Mouse (Mus musculus) ES-Bruce4 (cell line): ENCODE measurements around the gene Vmn1r200. TPM values are rescaled to one million over a fixed set of nuclear protein-coding genes. Genes with fewer than 3 reads are reported as not detected.
"Not testable (repeated sequence)": the region's sequence is repeated elsewhere in the genome, so short reads cannot be mapped to it uniquely, and the experiment has no call there.

Experiments
- H3K27ac ChIP-seq: 2 replicates; pipeline ENCODE4 v1.5.1; 2012; ENCODE audit warnings: low read length, inconsistent platforms; ENCODE audit not compliant: insufficient read depth
- H3K27me3 ChIP-seq: 2 replicates; pipeline ENCODE4 v1.6.1; 2012; ENCODE audit warnings: mild to moderate bottlenecking, low read length, inconsistent platforms; ENCODE audit not compliant: control insufficient read depth, poor library complexity, insufficient read depth, severe bottlenecking
- H3K36me3 ChIP-seq: 2 replicates; pipeline ENCODE4 v1.6.1; 2012; ENCODE audit warnings: inconsistent platforms, mild to moderate bottlenecking, low read length, moderate library complexity; ENCODE audit not compliant: control insufficient read depth, poor library complexity, insufficient read depth, severe bottlenecking
- H3K4me1 ChIP-seq: one replicate; pipeline ENCODE4 v1.8.1; 2011; ENCODE audit warnings: low read length; ENCODE audit not compliant: control insufficient read depth, insufficient read depth
- H3K4me3 ChIP-seq: 2 replicates; pipeline ENCODE4 v1.5.1; 2011; ENCODE audit warnings: low read depth, mild to moderate bottlenecking, low read length
- H3K9ac ChIP-seq: 2 replicates; pipeline ENCODE4 v1.6.1; 2012; ENCODE audit warnings: low read depth, mild to moderate bottlenecking, inconsistent platforms; ENCODE audit not compliant: poor library complexity, severe bottlenecking
- H3K9me3 ChIP-seq: replicated peaks from 2 replicates; pipeline ENCODE4 v1.6.1; 2012; ENCODE audit warnings: mild to moderate bottlenecking, low read length, inconsistent platforms; ENCODE audit not compliant: control insufficient read depth, poor library complexity, insufficient read depth, severe bottlenecking
- CTCF ChIP-seq: IDR thresholded peaks from one replicate; pipeline ENCODE4 v1.8.1; 2011; ENCODE audit warnings: low read depth, low read length
- EP300 ChIP-seq: IDR thresholded peaks from 2 replicates; pipeline ENCODE4 v1.6.1; 2011; ENCODE audit warnings: low read depth, low read length; ENCODE audit not compliant: insufficient read depth
- POLR2A ChIP-seq: IDR thresholded peaks from one replicate; pipeline ENCODE4 v1.8.1; 2011; ENCODE audit warnings: low read length; ENCODE audit not compliant: insufficient read depth
- polyA plus RNA-seq: library from polyadenylated mRNA; stranded (reverse); fragments of >200 nt; gene quantifications from 2 replicates; pipeline ENCODE4 v1.2.4, GENCODE M21; 2011; ENCODE audit warnings: low read depth; ENCODE audit not compliant: missing spikeins, insufficient read depth, insufficient read length

The Vmn1r200 gene
- polyA plus RNA-seq, result not detected in 2 replicates

GRCm38 (mm10) chr13:22390073-22390472, at the start of gene Vmn1r200:
Gene Vmn1r200, plus strand, starts transcription at chr13:22390373.
- no peak for TF ChIP-seq POLR2A
- TF ChIP-seq CTCF, result no peak
- TF ChIP-seq EP300, result no peak
- Histone ChIP-seq H3K9me3 (no peaks in the 10 kb centered on the region), H3K27ac (no peak within 1 kb of the TSS), H3K4me1 (no peaks in the 10 kb centered on the region), H3K4me3 (no peak within 1 kb of the TSS), H3K27me3 (no peaks in the 10 kb centered on the region; the same call in 1 of the 2 replicates), H3K9ac (no peak within 1 kb of the TSS), H3K36me3 (no peaks in the 10 kb centered on the region)

DNA sequence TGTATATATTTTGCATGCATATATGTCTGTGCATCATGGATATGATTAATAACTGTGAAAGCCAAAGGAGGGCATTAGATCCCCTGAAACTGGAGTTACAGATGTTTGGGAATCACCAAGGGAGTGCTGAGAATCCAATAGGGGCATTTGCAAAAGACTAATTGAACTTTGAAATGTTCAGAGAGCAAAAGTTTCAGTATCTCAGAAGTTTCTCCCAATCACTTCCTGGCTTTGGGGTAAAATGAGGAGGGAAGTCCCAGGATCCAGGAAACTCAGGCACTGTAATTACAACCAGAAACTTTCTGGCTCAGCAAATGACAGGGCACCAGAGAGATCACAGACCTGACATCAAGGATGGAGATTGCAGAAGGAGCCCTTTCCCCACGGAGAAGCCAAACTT, 40.1 kb upstream of the Vmn1r200 start, which contains the start of gene Vmn1r198:
Gene Vmn1r198, plus strand, starts transcription at position 301 of the 400 bp plus-strand sequence.
- no peak for TF ChIP-seq POLR2A
- no peak for TF ChIP-seq CTCF
- no peak for TF ChIP-seq EP300
- Histone ChIP-seq H3K4me1 (no peaks in the 10 kb centered on the region), H3K4me3 (no peak within 1 kb of the TSS), H3K27me3 (no peaks in the 10 kb centered on the region), H3K27ac (no peak within 1 kb of the TSS), H3K9me3 (no peaks in the 10 kb centered on the region), H3K36me3 (no peaks in the 10 kb centered on the region), H3K9ac (no peak within 1 kb of the TSS)

DNA sequence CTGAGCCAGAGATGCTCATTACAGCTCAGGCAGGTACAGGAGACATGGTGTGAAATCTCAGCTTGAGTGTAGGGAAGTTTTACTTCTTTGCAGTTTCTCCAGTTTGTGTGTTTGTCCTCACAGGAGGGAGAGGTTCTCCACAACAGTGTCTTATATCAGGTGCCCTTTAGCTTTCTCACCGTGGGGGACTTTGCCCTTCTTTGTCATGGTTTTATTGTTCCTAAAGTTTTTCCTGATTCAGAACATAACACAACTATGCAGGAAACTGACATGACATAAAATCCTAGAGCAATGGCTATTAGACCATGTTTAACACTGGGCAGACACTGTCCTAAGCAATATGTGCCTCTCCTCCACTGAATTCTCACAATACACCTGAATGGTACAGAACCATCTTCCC, 39.4 kb upstream of the Vmn1r200 start:
- TF ChIP-seq EP300 (no peak), POLR2A (no peak), CTCF (no peak)
- Histone ChIP-seq H3K27ac (no peak overlapping the region), H3K9me3 (no peaks in the 10 kb centered on the region), H3K36me3 (no peaks in the 10 kb centered on the region), H3K4me1 (no peaks in the 10 kb centered on the region), H3K4me3 (no peak overlapping the region), H3K27me3 (no peaks in the 10 kb centered on the region), H3K9ac (no peak overlapping the region)

DNA sequence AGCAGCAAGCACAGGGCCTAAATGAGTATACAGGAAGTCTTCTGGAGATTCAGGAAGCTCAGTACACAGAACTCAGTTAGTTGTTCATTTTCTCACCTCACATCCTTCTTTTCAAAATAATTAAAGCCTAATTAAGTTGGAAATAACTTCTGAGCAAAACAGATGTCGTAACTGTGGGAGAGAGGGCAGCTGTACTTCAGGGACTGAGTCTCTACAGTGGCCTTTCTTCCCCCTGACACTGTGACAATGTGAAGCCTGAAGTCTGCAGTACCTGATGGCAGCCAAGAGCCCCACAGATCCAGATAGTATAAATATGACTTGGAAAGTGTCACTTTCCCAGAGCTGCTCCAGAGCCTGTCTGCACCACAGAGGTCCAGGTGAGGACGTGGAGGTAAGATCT, 10.7 kb upstream of the Vmn1r200 start, which contains the start of gene Vmn1r199:
Gene Vmn1r199, plus strand, starts transcription at position 301 of the 400 bp plus-strand sequence.
- no peaks in the 10 kb centered on the region for H3K36me3 ChIP-seq
- H3K9me3 ChIP-seq, result no peaks in the 10 kb centered on the region
- H3K9ac ChIP-seq, result no peak within 1 kb of the TSS
- no peaks in the 10 kb centered on the region for H3K4me1 ChIP-seq
- no peaks in the 10 kb centered on the region for H3K27me3 ChIP-seq
- H3K27ac ChIP-seq, result no peak within 1 kb of the TSS
- no peak within 1 kb of the TSS for H3K4me3 ChIP-seq
- TF ChIP-seq EP300 (no peak), POLR2A (no peak), CTCF (no peak)

DNA sequence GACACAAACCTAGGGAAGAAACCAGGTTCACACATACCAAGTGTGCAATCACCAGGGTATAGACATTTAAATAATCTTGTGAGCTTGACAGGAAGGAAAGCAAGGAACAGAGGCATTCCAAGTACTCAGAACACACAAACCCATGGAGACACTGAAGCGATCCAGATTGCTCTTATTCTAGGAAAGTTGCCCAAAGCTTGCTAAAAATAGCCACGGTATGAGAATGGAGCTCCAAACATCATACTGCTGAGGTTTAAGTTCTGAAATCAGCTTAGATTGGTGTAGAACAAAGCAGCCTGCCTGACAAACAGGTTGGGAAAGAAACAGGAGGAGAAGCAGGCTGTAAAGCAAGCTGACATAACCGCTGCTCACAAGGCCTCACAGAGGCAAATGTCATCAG, 9.0 kb upstream of the Vmn1r200 start:
- not testable (repeated sequence) for H3K27me3 ChIP-seq, H3K4me1 ChIP-seq, H3K36me3 ChIP-seq, H3K9ac ChIP-seq, H3K27ac ChIP-seq, H3K4me3 ChIP-seq, H3K9me3 ChIP-seq

- TF ChIP-seq POLR2A (no peak), EP300 (no peak), CTCF (no peak)
- no peak overlapping the region for H3K9ac ChIP-seq
- no peak overlapping the region for H3K27ac ChIP-seq
- H3K27me3 ChIP-seq, result no peaks in the 10 kb centered on the region; the same call in 1 of the 2 replicates
- H3K36me3 ChIP-seq, result no peaks in the 10 kb centered on the region
- no peak overlapping the region for H3K4me3 ChIP-seq
- H3K4me1 ChIP-seq, result no peaks in the 10 kb centered on the region
- H3K9me3 ChIP-seq, result no peaks in the 10 kb centered on the region
These were observed 6.8 kb upstream of the Vmn1r200 start for GRCm38 (mm10) chr13:22383401-22383800.
